Mouse (Mus musculus): ENCODE measurements around the gene Prmt1. TPM values are rescaled to one million over a fixed set of nuclear protein-coding genes. Genes with fewer than 3 reads are reported as not detected.

Gene Prmt1
- 9.6 and 17.5 TPM in 2 replicates for polyA plus RNA-seq (2021; fragmentation: Nextera tagmentation)
- long read RNA-seq, experiment 1, transcript Prmt1-202 (11 exons, 1,508 nt) = minor isoform, 12 of 136 reads
- long read RNA-seq, experiment 1, transcript Prmt1-203 (10 exons, 2,147 nt) = major isoform, 113 of 136 reads
- long read RNA-seq, experiment 1, partial matches to known transcripts = 2 of 136 reads
- long read RNA-seq, experiment 1, other reads (novel, unspliced or antisense) = 9 of 136 reads
- long read RNA-seq, experiment 2, partial matches to known transcripts = 3 of 8 reads
- long read RNA-seq, experiment 2, other reads (novel, unspliced or antisense) = 1 of 8 reads

DNA sequence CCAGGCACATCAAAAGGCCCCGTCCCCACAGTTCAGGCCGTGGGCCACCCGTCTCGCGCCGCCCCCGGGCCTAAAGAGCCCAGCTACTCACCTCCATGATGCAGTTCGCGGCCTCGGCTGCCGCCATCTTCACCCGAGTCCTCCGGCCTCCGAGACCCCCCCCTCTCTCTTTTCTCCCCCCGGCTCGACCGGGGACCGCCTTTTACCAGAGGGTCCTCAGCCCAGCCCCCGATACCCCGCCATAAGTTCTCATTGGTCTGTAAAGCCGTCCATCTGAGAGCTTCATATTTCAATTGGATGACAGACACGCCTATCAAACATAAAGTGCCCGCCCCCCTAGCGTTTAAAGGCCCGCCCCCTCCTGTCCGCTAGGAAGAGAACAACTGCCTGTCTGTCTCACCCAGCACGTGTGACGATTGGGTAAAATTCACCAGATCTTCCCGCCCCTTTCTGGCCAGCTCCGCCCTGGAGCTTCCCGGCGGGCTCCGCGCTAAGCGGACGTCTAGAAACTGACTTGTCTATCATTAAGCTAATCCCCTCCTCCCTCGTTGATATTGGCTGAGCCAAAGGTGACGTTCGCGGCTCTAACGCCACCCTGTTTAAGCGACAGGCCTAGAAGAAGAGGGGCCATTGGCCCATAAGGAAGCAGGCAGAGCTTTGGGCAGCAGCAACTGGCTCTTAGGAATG lies at the start of gene Prmt1:
Prmt1 (minus strand) TSS at position 377 of the 687 bp plus-strand sequence.

GRCm38 (mm10) chr7:45017242-45018061 lies 31.1 kb upstream of the Prmt1 start, which contains the start of gene Rras:
Rras (plus strand) TSS chr7:45017961.

DNA sequence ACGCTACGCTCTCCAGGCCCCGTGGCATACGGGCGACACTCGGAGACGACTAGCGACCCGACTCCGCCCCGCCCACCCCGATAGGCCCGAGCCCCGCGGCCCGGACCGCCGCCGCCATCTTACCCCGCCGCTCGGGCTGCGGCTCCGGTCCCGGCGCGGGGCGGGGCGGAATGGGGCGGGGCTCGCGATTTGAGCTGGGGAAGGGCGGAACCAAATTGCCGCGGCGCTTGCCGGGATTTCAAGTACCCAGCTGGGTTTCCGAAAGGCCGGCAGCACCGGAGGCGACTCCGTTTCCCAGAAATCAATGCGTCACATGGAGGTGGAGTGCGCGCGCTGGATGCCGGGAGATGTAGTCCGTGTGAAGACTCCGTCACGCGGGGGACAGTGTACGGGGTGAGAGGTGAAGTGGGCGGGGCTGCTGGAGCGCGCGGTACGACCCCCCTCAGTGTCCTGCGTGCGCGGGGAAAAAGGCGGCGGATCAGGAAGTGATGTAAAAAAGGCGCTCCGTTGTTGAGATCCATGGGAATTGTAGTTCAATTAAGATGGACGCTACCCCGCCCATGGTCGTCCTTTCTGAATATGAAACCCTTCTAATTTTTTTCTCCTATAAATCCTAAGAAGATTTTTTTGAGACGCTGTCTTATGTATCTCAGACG lies 29.7 kb upstream of the Prmt1 start, which contains the start of gene Scaf1:
Scaf1 (minus strand) TSS at position 407 of the 656 bp plus-strand sequence.

GRCm38 (mm10) chr7:44998501-44998955 lies 12.2 kb upstream of the Prmt1 start, which contains the start of gene Bcl2l12:
Bcl2l12 (minus strand) TSS chr7:44998712.

DNA sequence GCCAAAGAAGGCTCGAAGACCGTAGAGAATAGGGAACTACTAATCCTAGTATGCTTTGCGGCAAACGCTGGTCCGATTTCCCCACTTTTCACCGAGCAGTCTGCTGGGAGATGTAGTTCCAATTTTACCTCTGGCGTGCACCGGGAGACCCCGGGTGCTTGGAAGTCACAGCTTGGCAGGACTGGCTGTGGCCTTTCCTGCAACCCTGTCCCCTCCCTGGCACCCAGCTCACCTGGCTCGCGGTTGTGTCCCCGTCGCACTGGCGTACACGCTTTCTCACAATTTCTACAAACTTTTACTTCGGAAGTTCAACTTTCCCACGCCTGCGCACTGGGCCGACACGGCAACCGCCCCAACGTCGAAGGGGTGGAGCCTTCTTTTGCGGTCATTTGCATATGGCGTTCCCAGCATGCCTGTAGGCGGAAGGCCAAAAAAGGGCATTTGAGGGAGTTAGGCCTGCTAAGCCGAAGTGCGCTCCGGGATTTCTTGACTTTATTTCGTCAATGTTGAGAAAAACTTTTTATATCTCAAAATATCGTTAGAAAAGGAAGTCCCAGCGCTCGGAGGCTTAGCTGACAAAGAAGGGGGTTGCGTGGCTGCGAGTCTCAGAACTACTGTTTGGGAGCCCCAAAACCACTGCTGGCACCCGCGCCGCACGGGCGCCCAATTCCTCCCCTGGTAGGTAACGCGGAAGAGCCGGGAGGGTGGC lies 11.0 kb upstream of the Prmt1 start, which contains the start of gene Irf3:
Irf3 (plus strand) TSS at position 418 of the 709 bp plus-strand sequence.

GRCm38 (mm10) chr7:44974383-44975116 lies 11.8 kb downstream of the Prmt1 start, which contains the start of gene Cpt1c:
Cpt1c (minus strand) TSS chr7:44974851.

DNA sequence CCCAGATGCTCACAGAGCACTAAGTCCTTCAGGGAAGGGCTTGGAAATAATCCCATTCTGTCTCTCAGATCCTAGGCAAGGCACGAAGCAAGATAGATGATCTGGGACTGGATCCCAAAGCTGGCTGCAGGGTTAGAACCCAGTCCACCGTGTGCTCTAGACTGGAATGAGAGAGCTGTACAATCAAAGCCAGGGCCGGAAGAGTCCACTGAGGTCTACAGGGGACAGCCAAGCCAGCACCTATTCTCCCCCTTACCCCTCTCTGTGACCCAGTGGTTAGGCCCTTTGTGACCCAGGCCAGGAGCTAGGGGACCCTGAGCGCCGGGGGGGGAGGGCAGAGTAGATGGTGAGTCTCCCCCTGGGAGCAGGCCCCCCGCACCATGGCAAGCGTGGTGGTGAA lies 43.5 kb downstream of the Prmt1 start, which contains the start of gene Tsks:
Tsks (plus strand) TSS at position 301 of the 400 bp plus-strand sequence.

DNA sequence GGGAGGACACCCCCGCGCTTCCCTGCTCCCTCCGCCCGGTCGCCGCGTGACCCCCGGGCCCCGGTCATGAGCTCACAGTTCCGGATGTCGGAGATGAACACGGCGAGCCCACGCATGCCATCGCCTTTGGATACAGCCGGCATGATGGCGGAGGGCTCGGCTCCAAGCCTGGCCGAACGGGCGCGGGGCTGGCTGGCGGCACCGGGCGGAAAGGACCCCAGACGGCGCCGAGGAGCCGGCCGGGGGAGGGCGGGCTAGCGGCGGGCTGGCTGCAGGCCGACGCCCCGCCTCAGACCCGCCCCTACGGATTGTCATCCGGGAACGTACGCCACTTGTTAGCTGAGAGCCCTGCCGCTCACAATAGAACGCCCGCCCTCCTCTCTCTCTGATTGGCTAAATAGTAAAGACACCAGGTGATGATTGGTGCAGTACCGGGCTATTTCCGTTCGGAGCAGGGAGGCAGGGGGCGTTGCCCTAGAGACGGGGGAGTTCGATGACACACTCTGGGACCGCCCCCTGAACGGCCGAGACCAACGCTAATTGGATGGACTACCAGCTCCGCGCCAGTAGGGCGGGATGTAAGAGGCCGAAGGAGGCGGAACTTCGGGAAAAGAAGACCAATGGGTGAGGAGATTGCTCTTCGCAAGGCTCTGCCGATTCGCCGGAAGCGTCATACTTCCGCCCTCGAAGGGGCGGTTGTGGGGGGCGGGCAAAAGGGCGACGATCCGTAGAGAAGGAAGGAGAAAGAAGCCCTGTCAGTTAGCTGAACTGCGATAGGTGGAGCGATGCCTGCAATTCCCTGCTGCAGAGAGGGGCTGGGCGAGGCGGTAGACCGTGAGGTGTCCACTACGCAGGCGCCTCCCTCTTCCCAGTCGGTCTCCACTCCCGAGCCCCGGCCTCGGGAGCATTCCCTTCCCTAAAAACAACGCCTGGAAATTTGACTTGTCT lies 56.9 kb downstream of the Prmt1 start, which contains the start of gene Ap2a1:
Ap2a1 (minus strand) TSS at position 293 of the 948 bp plus-strand sequence.

Other genes with a start within 250 kb of the Prmt1 start
- gene Vrk3, start 238.2 kb downstream of the Prmt1 start, polyA plus RNA-seq (2021; fragmentation: Nextera tagmentation) = 29.4 and 33.2 TPM in 2 replicates
- gene Zfp473, start 235.5 kb downstream of the Prmt1 start, polyA plus RNA-seq (2021; fragmentation: Nextera tagmentation) = 0.18 and 0.42 TPM in 2 replicates
- gene Nup62, start 170.5 kb downstream of the Prmt1 start, polyA plus RNA-seq (2021; fragmentation: Nextera tagmentation) = 9.7 and 11.8 TPM in 2 replicates
- gene Il4i1, start 170.2 kb downstream of the Prmt1 start, polyA plus RNA-seq (2021; fragmentation: Nextera tagmentation) = 0.51 and 1.0 TPM in 2 replicates
- gene Atf5, start 169.9 kb downstream of the Prmt1 start, polyA plus RNA-seq (2021; fragmentation: Nextera tagmentation) = 0.93 and 2.1 TPM in 2 replicates
- 31.0 and 50.0 TPM in 2 replicates for gene Akt1s1, start 137.6 kb downstream of the Prmt1 start, polyA plus RNA-seq (2021; fragmentation: Nextera tagmentation)
- gene Tbc1d17, start 137.5 kb downstream of the Prmt1 start, polyA plus RNA-seq (2021; fragmentation: Nextera tagmentation) = 48.7 and 69.5 TPM in 2 replicates
- gene Pnkp, start 129.4 kb downstream of the Prmt1 start, polyA plus RNA-seq (2021; fragmentation: Nextera tagmentation) = 25.1 and 38.7 TPM in 2 replicates
- gene Ptov1, start 116.8 kb downstream of the Prmt1 start, polyA plus RNA-seq (2021; fragmentation: Nextera tagmentation) = 120 and 523 TPM in 2 replicates
- 114 and 117 TPM in 2 replicates for gene Med25, start 93.9 kb downstream of the Prmt1 start, polyA plus RNA-seq (2021; fragmentation: Nextera tagmentation)
- 11.3 and 12.2 TPM in 2 replicates for gene Fuz, start 90.5 kb downstream of the Prmt1 start, polyA plus RNA-seq (2021; fragmentation: Nextera tagmentation)
- 27.8 and 116 TPM in 2 replicates for gene Ap2a1, start 57.1 kb downstream of the Prmt1 start, polyA plus RNA-seq (2021; fragmentation: Nextera tagmentation)
- 0.91 and 0.97 TPM in 2 replicates for gene Tsks, start 43.4 kb downstream of the Prmt1 start, polyA plus RNA-seq (2021; fragmentation: Nextera tagmentation)
- 48.7 and 54.3 TPM in 2 replicates for gene Cpt1c, start 11.7 kb downstream of the Prmt1 start, polyA plus RNA-seq (2021; fragmentation: Nextera tagmentation)
- 11.6 and 14.6 TPM in 2 replicates for gene Irf3, start 11.1 kb upstream of the Prmt1 start, polyA plus RNA-seq (2021; fragmentation: Nextera tagmentation)
- gene Bcl2l12, start 12.1 kb upstream of the Prmt1 start, polyA plus RNA-seq (2021; fragmentation: Nextera tagmentation) = 2.0 and 2.6 TPM in 2 replicates
- 61.4 and 61.9 TPM in 2 replicates for gene Scaf1, start 29.8 kb upstream of the Prmt1 start, polyA plus RNA-seq (2021; fragmentation: Nextera tagmentation)
- gene Rras, start 31.4 kb upstream of the Prmt1 start, polyA plus RNA-seq (2021; fragmentation: Nextera tagmentation) = 5.0 and 5.8 TPM in 2 replicates
- 3.6 and 6.1 TPM in 2 replicates for gene Prr12, start 66.3 kb upstream of the Prmt1 start, polyA plus RNA-seq (2021; fragmentation: Nextera tagmentation)
- gene Nosip, start 75.9 kb upstream of the Prmt1 start, polyA plus RNA-seq (2021; fragmentation: Nextera tagmentation) = 36.5 and 47.8 TPM in 2 replicates
- 11.7 and 12.1 TPM in 2 replicates for gene Prrg2, start 76.1 kb upstream of the Prmt1 start, polyA plus RNA-seq (2021; fragmentation: Nextera tagmentation)
- gene Rcn3, start 105.7 kb upstream of the Prmt1 start, polyA plus RNA-seq (2021; fragmentation: Nextera tagmentation) = 9.5 and 14.4 TPM in 2 replicates
- 26.0 and 28.5 TPM in 2 replicates for gene Fcgrt, start 117.3 kb upstream of the Prmt1 start, polyA plus RNA-seq (2021; fragmentation: Nextera tagmentation)
- 1,227 and 1,374 TPM in 2 replicates for gene Rps11, start 137.9 kb upstream of the Prmt1 start, polyA plus RNA-seq (2021; fragmentation: Nextera tagmentation)
- gene Rpl13a, start 142.2 kb upstream of the Prmt1 start, polyA plus RNA-seq (2021; fragmentation: Nextera tagmentation) = 2,046 and 2,172 TPM in 2 replicates
- 0.14 TPM in 1 of 2 replicates, not detected in the other for gene Gm45713, start 149.7 kb upstream of the Prmt1 start, polyA plus RNA-seq (2021; fragmentation: Nextera tagmentation)
- gene Flt3l, start 149.9 kb upstream of the Prmt1 start, polyA plus RNA-seq (2021; fragmentation: Nextera tagmentation) = 0.70 and 0.99 TPM in 2 replicates
- 37.8 and 48.3 TPM in 2 replicates for gene Pih1d1, start 167.7 kb upstream of the Prmt1 start, polyA plus RNA-seq (2021; fragmentation: Nextera tagmentation)
- 4.8 TPM in 2 replicates for gene Aldh16a1, start 168.0 kb upstream of the Prmt1 start, polyA plus RNA-seq (2021; fragmentation: Nextera tagmentation)
- 45.6 and 104 TPM in 2 replicates for gene Slc17a7, start 177.4 kb upstream of the Prmt1 start, polyA plus RNA-seq (2021; fragmentation: Nextera tagmentation)
- gene Gfy, start 193.0 kb upstream of the Prmt1 start, polyA plus RNA-seq (2021; fragmentation: Nextera tagmentation) = 0.05 TPM in 1 of 2 replicates, not detected in the other
- gene Pth2, start 194.4 kb upstream of the Prmt1 start, polyA plus RNA-seq (2021; fragmentation: Nextera tagmentation) = not detected in 2 replicates
- 3.6 and 4.4 TPM in 2 replicates for gene Ccdc155, start 218.3 kb upstream of the Prmt1 start, polyA plus RNA-seq (2021; fragmentation: Nextera tagmentation)
- 41.8 and 55.2 TPM in 2 replicates for gene Dkkl1, start 225.6 kb upstream of the Prmt1 start, polyA plus RNA-seq (2021; fragmentation: Nextera tagmentation)
- gene Tead2, start 229.2 kb upstream of the Prmt1 start, polyA plus RNA-seq (2021; fragmentation: Nextera tagmentation) = 0.40 and 2.1 TPM in 2 replicates